Mouse (Mus musculus): ENCODE results near the gene Chchd3. TPM values are rescaled to one million over a fixed set of nuclear protein-coding genes. Genes with fewer than 3 reads are reported as not detected.

Gene Chchd3
- 10 to 100 TPM; 48.0 to 51.1 TPM for total RNA-seq (2023)

DNA sequence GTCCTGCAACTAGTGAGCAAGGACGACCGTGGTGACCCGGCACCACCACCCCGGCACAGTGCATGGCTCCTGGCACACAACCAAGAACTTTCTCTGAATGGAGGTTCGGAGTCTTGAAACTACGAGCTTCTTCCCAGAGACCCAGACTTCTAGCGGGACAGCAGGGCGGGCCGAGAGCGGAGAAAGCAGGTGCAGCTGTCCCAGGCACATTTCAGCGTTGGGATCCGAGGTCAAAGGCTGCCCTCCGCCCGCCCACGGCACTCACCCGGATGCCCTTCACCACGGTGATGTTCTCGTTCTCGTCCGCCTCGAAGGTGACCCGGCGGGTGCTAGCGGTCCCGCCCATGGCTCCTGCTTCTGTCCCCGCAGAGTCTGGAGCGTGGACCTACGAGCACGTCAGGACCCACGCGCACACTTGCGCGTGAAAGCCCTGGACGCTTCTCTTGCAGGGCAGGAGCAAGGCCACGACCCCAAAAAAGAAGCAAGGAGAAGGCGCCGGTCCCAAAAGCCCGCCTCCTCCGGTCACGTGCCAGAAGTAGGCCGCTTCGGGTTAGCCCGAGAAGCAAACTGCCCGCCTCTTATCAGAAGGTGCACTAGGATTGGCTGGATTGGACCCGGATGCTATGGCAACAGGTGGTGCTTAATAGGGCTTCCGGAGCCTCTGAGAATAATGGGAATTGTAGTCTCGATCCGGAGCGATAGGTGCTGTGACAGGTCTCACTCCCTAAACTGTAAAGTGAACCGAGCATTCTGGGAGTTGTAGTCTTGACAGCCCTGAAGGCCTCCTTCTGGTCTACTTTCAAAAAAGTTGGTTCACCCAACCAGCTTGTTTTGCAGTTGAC is at the start of gene Chchd3:
Chchd3 (minus strand) TSS at position 526 of the 842 bp plus-strand sequence.

Other genes with a start within 250 kb of the Chchd3 start
- gene Exoc4, start 188.8 kb upstream of the Chchd3 start, total RNA-seq (2023), result 10 to 100 TPM; 57.6 to 64.5 TPM